Mouse (Mus musculus): Measurements from ENCODE around the gene Vmn1r10. TPM values are rescaled to one million over a fixed set of nuclear protein-coding genes. Genes with fewer than 3 reads are reported as not detected.

Gene Vmn1r10
- not detected for total RNA-seq (2021)
- long read RNA-seq, experiment 1 = 0 reads
- long read RNA-seq, experiment 2 = 0 reads

DNA sequence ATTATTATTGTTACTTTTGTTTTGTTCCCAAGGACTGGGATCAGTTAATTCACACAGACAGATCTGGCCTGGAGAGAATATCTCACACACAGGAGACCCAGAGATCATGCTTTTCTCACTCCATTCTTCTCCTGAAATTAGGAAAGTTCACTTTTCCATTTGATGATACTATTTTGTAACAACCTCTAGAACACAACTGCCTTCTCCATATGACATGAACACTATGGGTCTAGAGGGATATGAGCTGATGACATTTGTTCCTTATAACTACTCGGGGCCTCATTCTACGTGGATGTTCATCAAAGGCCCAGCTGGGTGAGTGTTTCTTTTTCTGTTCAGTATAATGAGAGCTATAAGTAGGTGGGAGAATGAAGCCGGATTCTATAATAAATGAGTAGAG lies at the start of gene Vmn1r10:
TSS of gene Vmn1r10 (plus strand) at position 301 of the 400 bp plus-strand sequence.
- DNase-seq (ENCODE audit: low spot score in 2 of 2) = no peak

DNA sequence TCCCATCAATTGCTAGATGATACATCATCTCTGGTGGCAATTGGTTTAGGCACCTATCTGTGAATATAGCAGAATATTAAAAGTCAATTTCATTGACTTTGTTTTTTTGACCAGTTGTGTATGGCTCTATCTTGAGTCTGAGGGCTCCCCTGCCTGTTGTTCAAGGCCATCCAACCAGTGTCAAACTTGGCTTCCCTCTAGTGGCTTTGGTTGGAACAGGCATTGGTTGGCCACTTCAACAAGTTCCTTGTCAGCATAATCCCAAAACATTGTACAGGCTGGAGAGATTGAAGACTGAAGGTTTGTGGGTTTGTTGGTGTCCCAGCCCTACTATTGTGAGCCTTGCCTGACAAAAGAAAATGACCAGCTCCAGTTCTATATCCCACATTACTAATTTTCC lies 45.5 kb upstream of the Vmn1r10 start:
- DNase-seq (ENCODE audit: low spot score in 2 of 2) = no peak

DNA sequence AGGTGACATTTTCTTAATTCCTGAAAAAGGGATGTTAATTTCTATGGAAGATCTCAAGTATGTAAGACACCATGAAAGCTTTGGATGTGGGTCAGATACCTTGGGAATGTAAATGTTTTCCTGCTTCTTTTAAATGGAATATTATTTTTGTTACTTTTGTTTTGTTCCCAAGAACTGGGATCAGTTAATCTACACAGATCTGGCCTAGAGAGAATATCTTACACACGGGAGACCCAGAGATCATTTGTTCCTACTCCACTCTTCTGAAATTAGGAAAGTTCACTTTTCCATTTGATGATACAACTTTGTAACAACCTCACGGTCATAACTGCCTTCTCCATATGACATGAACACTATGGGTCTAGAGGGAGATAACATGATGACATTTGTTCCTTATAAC lies 42.8 kb upstream of the Vmn1r10 start, which contains the start of gene Vmn1r9:
TSS of gene Vmn1r9 (plus strand) at position 301 of the 400 bp plus-strand sequence.
- DNase-seq (ENCODE audit: low spot score in 2 of 2) = no peak

- no peak for DNase-seq (ENCODE audit: low spot score in 2 of 2)
Measured at GRCm38 (mm10) chr6:57106358-57106757, 2.9 kb upstream of the Vmn1r10 start.

GRCm38 (mm10) chr6:57133155-57133554 lies 23.9 kb downstream of the Vmn1r10 start, which contains the start of gene Vmn1r11:
Vmn1r11 (plus strand) TSS chr6:57133455.
- DNase-seq (ENCODE audit: low spot score in 2 of 2) = no peak

- DNase-seq (ENCODE audit: low spot score in 2 of 2) = no peak
Measured at GRCm38 (mm10) chr6:57156619-57157018, 47.4 kb downstream of the Vmn1r10 start, which contains the start of gene Vmn1r12. Vmn1r12 (plus strand) TSS chr6:57156919.

Other genes starting within 250 kb of the Vmn1r10 start
- gene Nt5c3, start 185.5 kb upstream of the Vmn1r10 start, total RNA-seq (2021) = 10 to 100 TPM; 36.2 to 41.8 TPM
- gene Vmn1r4, start 185.4 kb upstream of the Vmn1r10 start, total RNA-seq (2021) = under 1 TPM; 0.54 to 0.56 TPM
- not detected for gene Vmn1r5, start 139.2 kb upstream of the Vmn1r10 start, total RNA-seq (2021)
- gene Vmn1r6, start 112.2 kb upstream of the Vmn1r10 start, total RNA-seq (2021) = under 1 TPM in 1 of 2 experiments, not detected in 1; 0.03 TPM
- gene Vmn1r7, start 84.1 kb upstream of the Vmn1r10 start, total RNA-seq (2021) = not detected
- gene Vmn1r8, start 77.2 kb upstream of the Vmn1r10 start, total RNA-seq (2021) = not detected
- gene Vmn1r9, start 42.7 kb upstream of the Vmn1r10 start, total RNA-seq (2021) = not detected
- gene Vmn1r11, start 24.0 kb downstream of the Vmn1r10 start, total RNA-seq (2021) = not detected
- gene Vmn1r12, start 47.5 kb downstream of the Vmn1r10 start, total RNA-seq (2021) = not detected
- gene Vmn1r13, start 93.8 kb downstream of the Vmn1r10 start, total RNA-seq (2021) = not detected
- gene Vmn1r14, start 122.2 kb downstream of the Vmn1r10 start, total RNA-seq (2021) = not detected
- not detected for gene Vmn1r15, start 148.5 kb downstream of the Vmn1r10 start, total RNA-seq (2021)
- not detected for gene Vmn1r16, start 220.0 kb downstream of the Vmn1r10 start, total RNA-seq (2021)